Mouse (Mus musculus): ENCODE data around the gene Exog. TPM values are rescaled to one million over a fixed set of nuclear protein-coding genes. Genes with fewer than 3 reads are reported as not detected.

The Exog gene
- total RNA-seq, 1 experiment from 2014 or later: 4.6 TPM

DNA sequence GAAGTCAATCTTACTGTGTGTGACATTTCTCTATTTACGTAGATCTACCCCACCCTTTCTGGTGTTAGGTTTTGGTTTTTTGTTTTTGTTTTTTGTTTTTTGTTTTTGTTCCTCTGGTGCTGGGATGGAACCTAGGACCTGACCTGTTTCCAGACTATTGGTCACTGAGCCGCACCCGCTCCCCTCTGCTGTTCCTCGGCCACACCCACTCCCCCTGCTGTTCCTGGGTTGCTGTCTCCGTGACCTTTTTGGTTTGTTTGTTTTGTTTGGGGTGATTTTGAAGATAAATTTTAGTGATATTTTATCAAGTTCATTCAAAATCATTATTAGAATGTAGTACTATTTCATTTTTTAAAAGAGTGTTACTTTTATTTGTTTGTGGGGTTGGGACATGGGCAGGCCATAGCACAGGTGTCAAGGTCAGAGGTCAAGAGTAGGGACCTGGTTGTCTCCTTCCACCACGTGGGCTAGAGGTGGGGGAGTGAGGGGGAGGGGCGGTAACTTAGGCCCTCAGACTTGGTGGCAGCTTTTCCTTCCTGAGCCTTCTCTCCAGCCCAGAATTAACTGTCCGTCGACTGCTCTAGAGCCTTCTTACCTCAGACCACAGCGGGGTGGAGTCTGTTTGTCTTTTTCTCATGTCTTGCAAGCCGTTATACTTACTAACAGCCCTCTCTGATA is 60.4 kb downstream of the Exog start:
- no peak for DNase-seq

- DNase-seq: no peak
Observed at GRCm38 (mm10) chr9:119510902-119511301, 66.2 kb downstream of the Exog start.

- DNase-seq: no peak
Observed at GRCm38 (mm10) chr9:119512993-119513392, 68.2 kb downstream of the Exog start.

- DNase-seq: no peak
Observed at GRCm38 (mm10) chr9:119513816-119514215, 69.1 kb downstream of the Exog start.

GRCm38 (mm10) chr9:119514986-119515385 is 70.2 kb downstream of the Exog start:
- no peak for DNase-seq

Other genes starting within 250 kb of the Exog start
- gene Slc22a13, start 235.8 kb upstream of the Exog start, total RNA-seq (2021): not detected in 2 replicates
- gene Oxsr1, start 122.5 kb upstream of the Exog start, total RNA-seq (2021): 33.7 and 37.5 TPM in 2 replicates
- 99.0 and 138 TPM in 2 replicates for gene Acaa1a, start 105.3 kb upstream of the Exog start, total RNA-seq (2021)
- gene Myd88, start 103.5 kb upstream of the Exog start, total RNA-seq (2021): 23.7 and 32.1 TPM in 2 replicates
- 1.3 and 2.6 TPM in 2 replicates for gene Xylb, start 87.6 kb upstream of the Exog start, total RNA-seq (2021)
- not detected in 2 replicates for gene Slc22a14, start 79.4 kb upstream of the Exog start, total RNA-seq (2021)
- gene Acvr2b, start 42.8 kb upstream of the Exog start, total RNA-seq (2021): 10.2 and 10.5 TPM in 2 replicates
- 0.06 TPM in 1 of 2 replicates, not detected in the other for gene Scn5a, start 134.1 kb downstream of the Exog start, total RNA-seq (2021)